ENCODE assay signal across 18 mouse cellular contexts in genomic region chr16:95384590-95385148, GRCm38 (mm10).
A peak's percentile ranks its signal among the peaks of the same experiment; 100 is the strongest.
DNase-seq lines count a peak whose midpoint lies in the region; ATAC-seq and TF ChIP-seq lines count a peak whose summit lies in the region.
"Had no signal": no experiment of that assay in that cellular context is flagged by ENCODE, and none has a peak within 500 bp of the region (broad histone marks: within the 10 kb centered on the region; RNA-seq: fewer than 3 reads in every experiment).

No protein-coding gene starts in this region.

- DNase-seq in heart, postnatal 14 days, result no peak
- DNase-seq in 416B (ENCODE audit: low read depth) (peak; percentile 34), CH12.LX (ENCODE audit: extremely low read depth) (peak; percentile 77)
- DNase-seq in left cerebral cortex, postnatal 4 days, result no peak
- DNase-seq: adrenal gland, adult 2 months; cerebellum, adult 2 months; kidney, adult 11 months; lung, postnatal 10 days; midbrain, embryonic 14.5 days had no signal

- no peaks in the 10 kb centered on the region for H3K27me3 ChIP-seq in heart, embryonic 14.5 days (ENCODE audit: control insufficient read depth, insufficient read depth, low read length)
- no peaks in the 10 kb centered on the region for H3K27me3 ChIP-seq in CH12.LX (replicated peaks)
- H3K27me3 ChIP-seq in megakaryocyte, embryonic 14.5 days (replicated peaks), result peaks cover 18% of the 10 kb centered on the region
- H3K27me3 ChIP-seq: embryonic facial prominence, embryonic 12.5 days; forebrain, embryonic 15.5 days; limb, embryonic 12.5 days had no signal

- peak overlapping the region; percentile 1 to 65; a peak in 3 of 4 replicates for H3K27ac ChIP-seq in heart, embryonic 14.5 days (replicated peaks in 1 of 2; ENCODE audit: control insufficient read depth in 1 of 2, insufficient read depth in 1 of 2, low read depth in 2 of 2, low read length in 2 of 2)
- no peak overlapping the region for H3K27ac ChIP-seq in CH12.LX (ENCODE audit: insufficient read depth, low read depth)
- H3K27ac ChIP-seq: embryonic facial prominence, embryonic 12.5 days; forebrain, embryonic 15.5 days; kidney, postnatal 0 days; limb, embryonic 12.5 days; liver, embryonic 14.5 days had no signal

- ATAC-seq in heart, embryonic 14.5 days (ENCODE audit: insufficient number of reproducible peaks, insufficient read depth, low FRiP score, low read depth), result no peak
- ATAC-seq in frontal cortex, adult (ENCODE audit: low TSS enrichment), result no peak
- ATAC-seq: forebrain, embryonic 15.5 days; hindbrain, embryonic 16.5 days had no signal

- no peaks in the 10 kb centered on the region for H3K79me2 ChIP-seq in CH12.LX (replicated peaks; ENCODE audit: control insufficient read depth, extremely low read depth, insufficient read depth, poor library complexity, severe bottlenecking)

- H3K36me3 ChIP-seq in heart, embryonic 14.5 days (ENCODE audit: control insufficient read depth, insufficient read depth, low read length), result no peaks in the 10 kb centered on the region; the same call in 1 of the 2 replicates
- no peaks in the 10 kb centered on the region for H3K36me3 ChIP-seq in CH12.LX (replicated peaks in 1 of 2; ENCODE audit: control insufficient read depth in 1 of 2, insufficient read depth in 1 of 2, low read length in 1 of 2)
- H3K36me3 ChIP-seq in megakaryocyte, embryonic 14.5 days (replicated peaks; ENCODE audit: low read length), result peaks cover 33% of the 10 kb centered on the region
- H3K36me3 ChIP-seq: embryonic facial prominence, embryonic 12.5 days; forebrain, embryonic 15.5 days had no signal

- no peak overlapping the region for H3K9ac ChIP-seq in heart, embryonic 14.5 days (ENCODE audit: low read length)
- H3K9ac ChIP-seq in CH12.LX (ENCODE audit: insufficient read depth, low read depth), result no peak overlapping the region
- H3K9ac ChIP-seq: embryonic facial prominence, embryonic 12.5 days; forebrain, embryonic 15.5 days; limb, embryonic 12.5 days; liver, embryonic 14.5 days had no signal

- 0 out of 2 replicates have a peak, but pooled peaks cover 2% of the 10 kb centered on the region for H3K9me3 ChIP-seq in heart, embryonic 14.5 days (ENCODE audit: control insufficient read depth, low read length)
- peaks cover 5% of the 10 kb centered on the region for H3K9me3 ChIP-seq in CH12.LX (replicated peaks; ENCODE audit: low read length)
- peaks cover 10% of the 10 kb centered on the region for H3K9me3 ChIP-seq in megakaryocyte, embryonic 14.5 days
- H3K9me3 ChIP-seq: embryonic facial prominence, embryonic 12.5 days; forebrain, embryonic 15.5 days had no signal

- H3K4me1 ChIP-seq in heart, embryonic 14.5 days (ENCODE audit: control insufficient read depth in 2 of 2, insufficient read depth in 2 of 2, low read length in 2 of 2), result peaks cover 12 to 30% of the 10 kb centered on the region in 2 experiments
- peaks cover 9 to 44% of the 10 kb centered on the region in 2 experiments for H3K4me1 ChIP-seq in CH12.LX (ENCODE audit: control insufficient read depth in 1 of 2, insufficient read depth in 2 of 2)
- H3K4me1 ChIP-seq in megakaryocyte, embryonic 14.5 days, result peaks cover 53% of the 10 kb centered on the region
- H3K4me1 ChIP-seq: embryonic facial prominence, embryonic 12.5 days; forebrain, embryonic 15.5 days; limb, embryonic 12.5 days had no signal

- H3K4me2 ChIP-seq in heart, embryonic 14.5 days (ENCODE audit: low read length), result no peak overlapping the region
- H3K4me2 ChIP-seq in CH12.LX (ENCODE audit: insufficient read depth, low read depth, poor library complexity, severe bottlenecking), result no peak overlapping the region
- H3K4me2 ChIP-seq: embryonic facial prominence, embryonic 12.5 days; forebrain, embryonic 15.5 days; limb, embryonic 12.5 days had no signal

- TF ChIP-seq CTCF in CH12.LX (conservative IDR thresholded peaks at IDR 0.05 in 1 of 2, IDR thresholded peaks at IDR 0.05 in 1 of 2; ENCODE audit: low read depth in 2 of 2, low read length in 2 of 2), result no peak

- 75% methylated on average over 9 of the region's 9 CpGs for WGBS in heart, embryonic 14.5 days

- in situ Hi-C loops in CH12.LX (cut with MboI; ENCODE audit: low pct_ligation_motif_present, low pct_unique_long_range_greater_than_20kb, low sequenced_read_pairs), result no loop called here

- TF ChIP-seq POLR2A in CH12.LX (IDR thresholded peaks at IDR 0.05; ENCODE audit: low read depth, low read length), result no peak

- TF ChIP-seq EP300 in CH12.LX (IDR thresholded peaks at IDR 0.05; ENCODE audit: low read length), result peak; percentile 39; the same call in 1 of the 2 replicates

- no peak overlapping the region for H3K4me3 ChIP-seq in heart, embryonic 14.5 days (ENCODE audit: control insufficient read depth in 1 of 2, insufficient read depth in 1 of 2, low read depth in 1 of 2, low read length in 2 of 2)
- no peak overlapping the region for H3K4me3 ChIP-seq in CH12.LX (replicated peaks in 1 of 3; ENCODE audit: low read depth in 2 of 3, low read length in 2 of 3, poor library complexity in 1 of 3)
- H3K4me3 ChIP-seq in megakaryocyte, embryonic 14.5 days (replicated peaks), result peak overlapping the region; percentile 74
- H3K4me3 ChIP-seq: embryonic facial prominence, embryonic 12.5 days; forebrain, embryonic 15.5 days; limb, embryonic 12.5 days had no signal

- intact Hi-C loops in heart, postnatal 14 days (cut with DNase I), result no loop called here
- intact Hi-C loops in left cerebral cortex, postnatal 4 days (cut with DNase I), result no loop called here

- dilution Hi-C loops in CH12.LX (cut with MboI; ENCODE audit: extremely low pct_ligation_motif_present, extremely low pct_unique_long_range_greater_than_20kb, low sequenced_read_pairs), result no loop called here

- TF ChIP-seq RAD21 in CH12.LX (IDR thresholded peaks at IDR 0.05; ENCODE audit: low read depth, low read length), result no peak

TF ChIP-seq in CH12.LX, 34 proteins besides CTCF, POLR2A, EP300 and RAD21:
- TF ChIP-seq MXI1 (IDR thresholded peaks at IDR 0.05; ENCODE audit: low read depth, low read length) (no peak), MEF2A (IDR thresholded peaks at IDR 0.05; ENCODE audit: borderline replicate concordance, low read depth, low read length) (no peak), MYC (IDR thresholded peaks at IDR 0.05; ENCODE audit: low read depth, low read length) (peak; percentile 57; the same call in 1 of the 2 replicates), GABPA (IDR thresholded peaks at IDR 0.05; ENCODE audit: insufficient replicate concordance, low read depth, low read length) (no peak), USF2 (conservative IDR thresholded peaks at IDR 0.05; ENCODE audit: low read depth, low read length) (0 out of 2 replicates have a peak, but pooled peaks have one; percentile 10), ETS1 (conservative IDR thresholded peaks at IDR 0.05; ENCODE audit: low read depth, low read length) (peak; percentile 44; the same call in 1 of the 2 replicates), RCOR1 (conservative IDR thresholded peaks at IDR 0.05; ENCODE audit: low read depth, low read length) (no peak), IRF4 (IDR thresholded peaks at IDR 0.05; ENCODE audit: low read depth, low read length) (peak; percentile 61; the same call in 1 of the 2 replicates)

Comparison
In these comparisons a context has a peak if more than half of its experiments do, and no peak if none do; other contexts are left out.
1. DNase-seq: peak in 416B (single experiment) and CH12.LX (single experiment); none in heart, postnatal 14 days (0 of 2) and left cerebral cortex, postnatal 4 days (single experiment).